Mouse (Mus musculus) layer of hippocampus, postnatal 14 days (tissue): ENCODE measurements around the gene Snap47. TPM values are rescaled to one million over a fixed set of nuclear protein-coding genes. Genes with fewer than 3 reads are reported as not detected.

Source experiments
- DNase-seq, 2 experiments: peaks; one replicate each; pipeline ENCODE4 v3.0.0; 2021 to 2022; ENCODE audit warnings: low spot score in 2 of 2, mixed read lengths in 1 of 2
- total RNA-seq, 2 experiments: library from RNA; stranded (reverse); gene quantifications; 2 replicates each; pipeline ENCODE4 v1.2.3; 2021

Snap47 gene
- total RNA-seq, 2 experiments from 2014 or later: 334 to 342 TPM

DNA sequence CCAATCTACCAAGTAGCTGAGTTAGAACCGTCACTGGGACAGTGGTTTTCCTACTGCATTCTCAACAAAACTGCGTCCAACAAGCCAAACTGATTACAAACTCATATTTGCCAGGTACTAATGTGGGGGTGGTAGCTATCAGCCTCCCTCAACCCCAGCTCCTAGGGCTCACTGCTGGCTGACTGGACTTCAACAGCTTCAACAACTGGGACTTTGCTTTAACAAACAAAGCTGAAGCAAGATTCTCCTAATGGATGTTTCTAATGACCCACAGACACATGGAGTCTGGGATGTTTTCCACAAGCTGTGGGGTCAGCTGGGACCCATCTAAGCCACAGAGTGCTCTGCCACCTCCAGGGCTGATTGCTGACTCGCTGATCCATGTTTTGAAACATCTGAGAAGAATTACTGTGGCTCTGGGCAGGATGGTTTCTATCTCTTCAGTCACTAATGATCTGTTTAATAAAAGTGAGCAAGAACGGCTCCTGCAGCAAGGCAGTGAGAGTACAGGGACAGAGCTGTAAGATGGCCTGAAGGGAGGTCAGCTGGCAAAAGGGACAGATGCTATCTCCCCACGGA, 27.9 kb downstream of the Snap47 start:
- no peak for DNase-seq

DNA sequence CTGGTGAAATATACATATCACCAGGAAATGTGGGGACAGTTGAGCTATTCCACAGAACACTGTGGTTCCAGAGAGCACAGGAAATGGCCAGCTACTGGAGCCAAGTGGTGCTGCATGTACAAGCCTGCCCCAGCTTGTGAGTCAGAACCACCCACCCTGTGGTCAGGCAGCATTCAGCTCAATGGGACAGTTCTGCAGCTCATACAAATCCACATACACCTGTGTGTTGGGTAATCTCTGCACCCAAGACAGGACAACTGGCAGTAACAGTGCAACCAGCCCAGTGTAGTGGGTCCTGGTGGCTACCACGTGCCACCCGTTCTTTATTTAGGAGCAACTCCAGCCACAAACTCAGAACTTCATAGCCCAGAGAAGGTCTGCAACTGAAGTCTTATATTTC, 29.0 kb downstream of the Snap47 start:
- no peak for DNase-seq

- DNase-seq: no peak
Measured at GRCm38 (mm10) chr11:59421436-59421835, 29.6 kb downstream of the Snap47 start.

DNA sequence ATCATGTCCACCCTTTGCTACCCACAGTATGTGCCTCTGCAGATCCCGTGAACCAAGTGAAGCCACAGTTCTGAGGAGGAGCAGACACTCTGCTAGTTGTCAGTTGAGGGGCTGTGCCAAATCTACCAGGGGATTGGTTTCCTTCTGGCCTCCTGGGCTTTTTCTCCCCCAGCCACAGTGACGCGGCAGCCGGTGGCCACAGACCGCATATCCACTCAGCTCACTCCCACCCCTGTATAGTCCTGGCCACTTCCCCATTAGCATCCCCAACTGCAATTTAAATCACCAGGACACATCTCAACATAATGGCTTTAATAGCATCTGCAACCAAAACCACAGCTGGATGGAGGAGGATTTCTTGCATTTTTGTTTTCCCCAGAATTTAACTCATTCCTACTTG, 32.3 kb downstream of the Snap47 start:
- DNase-seq: no peak

DNA sequence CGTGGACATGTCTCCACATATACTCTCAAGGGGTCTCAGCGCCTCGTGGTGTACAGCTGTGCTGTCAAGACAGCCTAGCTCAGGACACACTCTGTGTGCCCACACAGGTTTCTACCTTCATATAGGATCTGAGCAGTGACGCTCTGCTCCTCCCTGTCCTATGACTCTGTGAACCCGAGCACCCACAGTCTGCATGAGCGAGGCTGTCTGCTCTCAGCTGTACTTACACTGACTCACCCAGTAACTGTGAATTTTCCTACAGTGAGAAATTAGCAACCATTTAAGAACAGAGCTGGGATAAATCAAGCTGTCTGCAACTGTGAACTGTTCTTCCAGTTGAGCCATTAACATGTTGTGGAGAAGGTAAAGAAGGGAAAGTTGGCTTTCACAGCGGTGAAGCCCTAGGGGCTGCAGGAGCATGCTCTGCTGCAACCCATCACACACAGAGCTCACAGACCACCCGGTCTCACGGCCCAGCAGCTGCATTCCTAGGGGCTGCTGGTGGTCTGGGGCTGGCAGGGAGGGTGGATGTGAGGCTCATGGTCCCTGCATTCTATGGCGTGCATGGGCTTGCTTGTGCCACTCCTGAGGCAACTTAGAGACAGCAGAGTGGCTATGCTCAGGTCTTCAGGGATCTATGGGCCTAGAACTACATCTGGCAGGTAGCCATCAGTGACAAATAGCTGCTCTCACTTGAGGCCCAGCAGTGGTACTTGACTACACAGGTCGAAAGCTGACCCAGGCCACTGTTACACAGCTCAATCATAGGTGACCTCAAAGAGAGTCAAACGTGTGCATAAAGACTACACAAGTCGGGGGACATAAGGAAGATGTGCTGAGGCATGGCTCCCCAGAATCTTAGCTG, 37.8 kb downstream of the Snap47 start:
- no peak for DNase-seq

- DNase-seq: no peak
Measured at GRCm38 (mm10) chr11:59412058-59412457, 38.9 kb downstream of the Snap47 start.

- no peak for DNase-seq
Measured at GRCm38 (mm10) chr11:59410851-59411250, 40.1 kb downstream of the Snap47 start.

DNA sequence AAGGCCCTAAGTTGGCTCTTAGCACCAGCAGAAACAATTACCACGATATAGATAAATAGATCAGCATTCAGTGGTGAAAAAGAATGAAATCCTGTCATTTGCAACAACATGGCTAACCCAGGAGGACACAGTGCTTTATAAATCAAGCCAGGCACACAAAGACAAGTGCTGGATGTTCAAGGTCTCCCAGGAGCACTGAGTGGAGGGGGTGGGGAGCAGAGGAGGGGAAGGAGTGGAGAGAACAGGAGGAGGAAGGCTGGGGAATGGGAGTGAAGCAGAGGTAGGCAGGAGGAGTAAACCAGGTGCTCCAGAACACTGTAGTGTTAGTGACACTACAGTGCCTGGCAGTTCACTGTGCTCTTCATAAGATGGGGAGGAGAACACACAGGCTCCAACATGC, 45.2 kb downstream of the Snap47 start:
- no peak for DNase-seq

DNA sequence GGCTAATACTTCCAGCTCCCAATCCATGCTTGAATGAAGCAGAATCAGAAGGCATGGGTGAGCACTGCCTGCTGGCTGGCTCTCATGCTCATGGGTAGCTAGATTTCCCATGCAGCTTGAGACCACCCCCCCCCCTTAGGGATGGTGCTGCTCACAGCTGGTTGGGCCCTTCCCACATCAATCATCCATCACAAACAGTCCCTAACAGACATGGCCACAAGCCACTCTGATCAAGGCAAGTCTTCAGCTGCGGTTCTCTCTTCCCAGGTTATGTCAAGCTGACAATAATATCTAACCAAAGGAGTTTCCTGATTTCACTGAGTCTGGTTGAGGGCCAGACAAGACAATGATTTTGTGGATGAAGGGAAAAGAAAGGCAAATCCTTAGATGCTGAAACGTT, 50.1 kb downstream of the Snap47 start:
- no peak for DNase-seq

DNA sequence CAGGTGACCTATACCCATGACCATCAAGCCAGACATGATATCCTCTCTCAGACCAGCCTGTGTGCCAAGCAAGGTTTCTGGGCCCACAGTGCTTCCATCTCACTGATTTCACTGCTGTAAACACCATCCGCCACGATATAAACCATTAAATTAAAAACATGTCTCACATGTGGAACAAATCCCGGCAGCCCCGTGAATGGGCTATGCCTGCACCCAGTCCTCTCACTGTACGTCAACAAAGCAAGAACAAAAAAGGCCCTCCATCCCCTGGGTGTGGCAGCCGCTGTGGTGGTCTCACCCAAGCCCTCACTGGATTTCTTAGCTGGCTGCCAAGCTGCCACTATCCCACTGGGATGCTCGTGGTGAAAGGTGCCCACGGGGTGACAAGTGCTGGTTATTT, 51.2 kb downstream of the Snap47 start:
- DNase-seq: no peak

DNA sequence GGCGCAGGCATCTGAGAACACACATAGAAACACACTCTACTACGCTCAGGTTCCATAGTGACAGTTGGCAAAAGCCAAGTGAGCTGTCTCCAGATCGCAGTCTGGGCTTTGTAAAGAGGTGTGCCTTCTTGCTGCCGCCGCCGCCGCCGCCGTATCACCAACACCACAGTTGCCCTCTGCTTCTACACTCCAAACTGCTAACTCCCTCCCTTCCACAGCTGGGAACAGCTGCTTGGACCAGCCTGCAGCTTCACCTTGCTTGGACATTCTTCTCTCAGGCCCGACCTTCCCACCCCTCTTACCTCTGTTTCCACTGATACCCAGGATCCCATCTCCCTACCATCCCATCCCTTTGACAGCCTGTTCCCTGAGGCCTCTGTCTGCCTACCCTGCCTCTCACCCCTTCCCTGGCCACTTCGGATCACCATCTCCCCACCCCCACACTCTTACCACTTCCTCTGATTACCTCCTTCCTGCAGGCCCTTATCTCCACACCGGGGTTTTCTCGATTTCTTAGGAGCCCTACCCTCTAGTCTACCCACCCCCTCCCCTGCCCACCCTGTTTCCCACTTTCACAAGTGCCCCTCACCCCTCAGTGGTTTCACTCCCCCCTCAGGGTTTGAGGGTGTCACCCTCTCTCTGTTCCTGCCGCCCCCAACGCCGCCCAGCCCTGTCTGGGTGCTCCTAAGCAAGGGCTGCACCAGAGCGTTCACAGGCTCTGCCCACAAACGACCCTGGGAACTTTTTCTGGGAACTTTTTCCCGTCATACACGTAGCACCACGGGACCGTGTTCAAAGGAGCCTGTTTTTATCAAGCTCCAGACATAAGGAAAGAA, 53.2 kb downstream of the Snap47 start:
- DNase-seq: no peak

DNA sequence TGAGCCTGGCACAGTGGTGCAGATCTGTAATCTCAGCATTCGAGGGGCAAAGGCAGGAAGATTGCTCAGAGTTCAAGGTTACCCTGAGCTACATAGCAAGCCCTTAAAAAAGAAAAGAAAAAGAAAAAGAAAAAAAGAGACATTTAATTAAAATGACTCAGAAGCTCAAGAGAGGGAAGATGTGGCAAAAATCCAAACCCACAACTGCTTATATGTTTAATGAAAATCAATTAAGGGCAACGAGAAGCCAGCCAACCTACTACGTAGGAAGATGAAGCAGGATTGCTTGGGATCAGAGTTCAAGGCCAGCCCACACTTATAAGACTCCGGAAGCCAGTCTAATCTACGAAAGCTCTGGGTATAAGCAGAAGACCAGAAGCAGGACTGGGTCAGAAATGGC, 56.5 kb downstream of the Snap47 start:
- DNase-seq: no peak

DNA sequence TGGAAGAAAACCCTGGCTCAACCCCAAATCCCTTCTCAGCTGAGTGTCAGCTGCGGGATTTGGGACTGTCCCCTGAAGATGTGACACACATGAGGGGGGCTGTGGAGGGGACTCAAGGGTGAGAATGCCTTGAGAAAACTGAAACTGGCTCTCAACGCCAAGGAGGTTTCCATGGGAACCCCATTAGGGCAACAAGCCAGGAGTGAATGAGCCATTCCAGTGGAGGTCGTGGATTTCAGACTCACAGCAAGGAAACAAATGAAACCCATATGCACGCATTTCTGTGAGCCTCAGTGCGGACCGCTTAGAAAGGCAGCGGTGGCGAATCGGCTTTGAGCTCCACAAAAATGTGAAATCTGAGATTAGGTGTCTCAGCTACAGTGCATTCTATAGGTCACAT, 57.4 kb downstream of the Snap47 start:
- DNase-seq: peak; percentile 32 to 50

- no peak for DNase-seq
Measured at GRCm38 (mm10) chr11:59392300-59392699, 58.7 kb downstream of the Snap47 start.

- DNase-seq: no peak
Measured at GRCm38 (mm10) chr11:59390470-59390869, 60.5 kb downstream of the Snap47 start.

DNA sequence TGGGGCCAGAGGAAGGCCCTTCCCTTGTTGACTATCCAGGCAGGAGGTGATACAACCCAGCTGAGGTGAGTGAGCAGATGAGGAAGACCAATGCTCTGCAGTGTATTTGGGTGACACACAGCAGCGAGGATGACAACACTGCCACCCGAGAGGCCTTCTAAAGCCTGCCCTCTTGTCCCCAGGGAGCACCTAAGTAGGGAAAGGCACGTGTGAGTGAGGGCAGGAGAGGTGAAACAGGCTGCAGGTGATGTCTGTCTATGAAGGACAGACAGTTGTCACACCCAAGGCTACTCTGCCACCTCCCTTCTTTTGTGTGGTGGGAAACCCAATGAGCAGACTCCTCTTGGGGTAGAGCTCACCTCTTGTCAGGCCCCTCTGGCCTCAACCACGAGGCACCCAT, 61.4 kb downstream of the Snap47 start:
- DNase-seq: no peak

DNA sequence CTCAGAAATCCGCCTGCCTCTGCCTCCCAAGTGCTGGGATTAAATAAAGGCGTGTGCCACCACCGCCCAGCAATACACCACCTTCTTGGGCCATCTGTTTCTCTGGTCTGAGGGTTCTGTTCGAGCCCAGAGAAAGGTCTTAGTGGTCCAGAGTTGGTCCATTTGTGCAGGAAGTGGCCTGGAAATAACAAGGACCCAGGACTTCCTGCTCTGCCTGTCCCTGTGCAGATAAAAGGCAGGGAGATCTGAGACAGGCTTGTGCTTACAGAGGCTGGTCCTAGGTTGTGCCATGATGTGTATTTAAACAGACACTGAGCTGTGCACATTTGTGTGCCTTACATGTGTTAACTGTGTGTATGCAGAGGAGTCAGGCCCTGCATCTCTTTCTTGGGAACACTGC, 62.2 kb downstream of the Snap47 start:
- no peak for DNase-seq

DNA sequence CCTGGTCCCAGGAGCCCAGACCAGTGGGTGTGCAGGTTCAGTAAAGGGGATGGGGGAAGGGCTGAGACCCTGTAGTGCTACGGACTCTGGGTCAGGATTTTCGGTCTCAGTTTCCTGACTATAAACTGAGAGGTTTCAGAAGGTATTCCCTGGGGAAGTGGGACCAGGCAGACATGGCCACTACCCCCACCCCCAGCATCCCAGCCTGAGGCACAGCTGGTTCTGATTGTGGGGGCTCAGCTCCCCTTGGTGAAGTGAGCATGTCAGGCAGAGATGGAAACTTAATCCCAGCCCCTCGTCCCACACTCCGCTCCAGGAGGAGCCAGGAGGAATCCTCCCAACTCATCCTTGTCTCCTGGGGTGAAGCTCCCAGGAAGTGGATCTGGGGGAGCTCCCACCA, 63.5 kb downstream of the Snap47 start:
- DNase-seq: no peak

DNA sequence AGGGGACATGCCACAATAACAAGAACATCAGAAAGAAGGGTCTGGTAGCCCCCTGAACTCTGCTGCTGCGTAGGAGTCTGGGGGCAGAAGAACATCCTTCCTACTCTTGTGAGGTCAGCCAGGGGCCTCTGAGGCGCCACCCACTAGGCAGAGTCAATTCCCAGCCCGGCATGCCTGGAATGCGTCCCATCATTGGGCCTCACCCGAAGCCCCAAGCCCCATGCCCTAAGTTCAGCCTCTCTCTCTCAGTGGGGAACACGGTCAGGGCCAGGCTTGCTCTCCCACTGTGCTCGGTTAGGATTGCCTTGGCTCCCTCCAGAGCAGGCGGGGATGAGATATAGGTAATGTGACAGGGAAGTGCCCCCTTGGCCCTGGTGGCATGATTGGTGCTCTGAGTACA, 65.9 kb downstream of the Snap47 start:
- no peak for DNase-seq

DNA sequence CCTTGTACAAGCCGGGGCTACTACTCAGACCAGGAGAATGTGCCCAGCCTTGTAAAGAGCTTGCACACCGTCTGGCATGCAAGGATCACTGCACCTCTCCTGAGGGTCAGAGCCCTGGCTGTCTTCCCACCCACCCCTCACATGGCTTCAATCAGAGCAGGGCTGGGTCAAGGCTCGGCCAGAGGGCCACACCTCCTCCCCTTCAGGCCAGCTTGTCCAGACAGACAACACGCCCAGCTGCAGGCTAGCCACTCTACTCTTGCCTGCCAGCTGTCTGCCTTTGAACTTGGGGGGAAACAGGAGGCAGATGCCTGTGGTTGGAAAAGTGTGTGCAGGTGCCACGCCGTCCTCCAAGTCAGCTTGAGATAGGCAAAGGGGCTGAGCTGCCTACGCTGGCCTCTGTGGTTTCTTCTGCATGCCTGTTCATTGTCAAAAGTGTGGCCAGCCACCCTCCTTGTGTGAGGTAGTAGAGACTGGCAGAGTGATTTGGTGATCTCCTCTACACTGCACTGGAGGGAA, 66.5 kb downstream of the Snap47 start:
- DNase-seq: no peak

- DNase-seq: no peak
Measured at GRCm38 (mm10) chr11:59379547-59379946, 71.4 kb downstream of the Snap47 start.

GRCm38 (mm10) chr11:59377999-59378398, 73.0 kb downstream of the Snap47 start:
- DNase-seq: no peak
